Mouse (Mus musculus) inflammation-experienced regulatory T-cells (primary cell): ENCODE data around the gene Sf3b1. TPM values are rescaled to one million over a fixed set of nuclear protein-coding genes. Genes with fewer than 3 reads are reported as not detected.

Source experiments
- polyA plus RNA-seq, 2 experiments: library from polyadenylated mRNA; unstranded; fragments of 100-300 nt; shearing (Covaris generic); gene quantifications; one replicate each; pipeline ENCODE4 v1.2.1; 2017

Sf3b1 gene
- 100 to 1,000 TPM; 537 to 561 TPM for polyA plus RNA-seq

DNA sequence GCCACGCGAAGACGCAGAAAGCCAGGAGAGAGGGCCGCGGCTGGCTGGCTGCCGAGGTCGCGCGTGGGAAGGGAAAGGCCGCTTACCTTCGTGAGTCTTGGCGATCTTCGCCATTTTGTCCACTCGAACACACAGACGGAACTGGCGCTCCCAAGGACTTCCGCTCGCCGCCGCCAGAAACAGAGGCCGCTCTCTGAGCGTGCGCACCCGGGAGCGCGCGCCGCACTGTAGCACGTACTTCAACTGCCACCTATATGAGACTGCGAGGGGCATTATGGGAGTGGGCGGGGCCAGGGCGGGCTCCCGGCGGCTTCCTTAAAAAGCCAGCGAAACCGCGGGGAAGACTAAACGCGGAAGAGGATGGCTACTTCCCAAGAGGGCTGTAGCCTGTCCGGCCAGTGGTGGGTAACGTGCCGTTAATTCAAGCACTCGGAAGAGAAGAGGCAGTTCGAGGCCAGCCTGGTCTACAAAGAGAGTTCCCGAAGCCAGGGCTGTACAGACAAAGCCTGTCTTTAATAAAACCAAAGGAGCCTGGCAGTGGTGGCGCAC, at the start of gene Sf3b1:
TSS of gene Sf3b1 (minus strand) at position 229 of the 549 bp plus-strand sequence.

DNA sequence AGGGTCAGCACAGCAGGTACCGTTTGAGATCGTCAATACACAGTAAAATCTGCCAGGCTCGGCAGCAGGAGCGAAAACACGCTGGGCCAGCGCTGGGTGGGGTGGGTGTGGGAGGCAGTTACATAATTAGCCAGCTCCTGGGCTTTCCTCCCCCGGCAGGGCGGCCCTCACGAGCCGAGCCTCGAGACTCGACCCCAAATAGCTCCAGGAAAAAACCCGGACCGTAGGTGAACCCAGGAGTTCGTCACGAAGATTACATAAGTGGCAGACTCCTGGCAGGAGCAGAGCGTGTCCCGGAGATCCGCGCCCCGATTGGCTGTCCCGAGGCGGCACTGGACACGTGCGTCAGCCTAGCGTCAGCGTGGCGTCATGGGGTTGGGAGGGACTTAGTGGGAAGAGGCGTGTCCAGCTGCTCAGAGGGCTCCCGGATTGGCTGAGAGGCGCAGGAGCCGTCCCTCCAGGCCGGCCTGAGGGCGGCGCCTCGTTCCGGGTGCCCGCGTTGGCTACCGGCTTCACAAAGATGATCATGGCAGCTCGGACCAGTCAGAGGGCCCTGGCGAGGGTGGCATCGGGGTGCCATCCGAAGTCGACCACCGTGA, 25.2 kb upstream of the Sf3b1 start, which contains the start of gene Coq10b:
TSS of gene Coq10b (plus strand) at position 416 of the 599 bp plus-strand sequence.

Other genes starting within 250 kb of the Sf3b1 start
- 100 to 1,000 TPM; 229 to 333 TPM for gene Ankrd44, start 101.1 kb downstream of the Sf3b1 start, polyA plus RNA-seq
- 10 to 100 TPM; 34.0 to 43.1 TPM for gene Coq10b, start 25.3 kb upstream of the Sf3b1 start, polyA plus RNA-seq
- 100 to 1,000 TPM; 147 to 165 TPM for gene Hspe1, start 60.7 kb upstream of the Sf3b1 start, polyA plus RNA-seq
- gene Hspd1, start 60.8 kb upstream of the Sf3b1 start, polyA plus RNA-seq: 100 to 1,000 TPM; 139 to 171 TPM
- gene Mob4, start 103.8 kb upstream of the Sf3b1 start, polyA plus RNA-seq: 10 to 100 TPM; 98.7 TPM
- 1 to 10 TPM; 5.2 to 9.1 TPM for gene Rftn2, start 199.3 kb upstream of the Sf3b1 start, polyA plus RNA-seq
- 1 to 10 TPM; 2.5 to 3.9 TPM for gene Mars2, start 209.7 kb upstream of the Sf3b1 start, polyA plus RNA-seq